Mouse (Mus musculus): Measurements from ENCODE around the gene Prmt3.

- TF ChIP-seq CTCF (IDR thresholded peaks at IDR 0.05; ENCODE audit: low read depth, low read length) (no peak), GATA2 (IDR thresholded peaks at IDR 0.05; ENCODE audit: borderline replicate concordance, low read depth, low read length) (no peak), GATA1 (IDR thresholded peaks at IDR 0.05; ENCODE audit: borderline replicate concordance, low read length) (no peak), TAL1 (conservative IDR thresholded peaks at IDR 0.05; ENCODE audit: low read depth, low read length) (no peak), POLR2AphosphoS5 (IDR thresholded peaks at IDR 0.05; ENCODE audit: insufficient replicate concordance, low read depth, low read length) (no peak)
These were observed 79.2 kb downstream of the Prmt3 start for GRCm38 (mm10) chr7:49857347-49857746.
